Mouse (Mus musculus) intestine, embryonic 16.5 days (tissue): ENCODE measurements around the gene Mthfd1l. TPM values are rescaled to one million over a fixed set of nuclear protein-coding genes. Genes with fewer than 3 reads are reported as not detected.

Experiments
- ATAC-seq: fragments of 200-750 bp; cut with Nextera tagmentation; 2 replicates; pipeline ENCODE4 v1.8.0; 2017; ENCODE audit warnings: moderate TSS enrichment, moderate library complexity
- H3K27ac ChIP-seq: fragments of 300-500 bp; sonication (generic); 2 replicates; pipeline ENCODE4 v1.5.1; 2014; ENCODE audit warnings: mild to moderate bottlenecking, low read length
- H3K27me3 ChIP-seq: fragments of 300-500 bp; sonication (generic); replicated peaks from 2 replicates; pipeline ENCODE4 v1.6.1; 2014; ENCODE audit warnings: low read length, control low read depth, mixed read lengths; ENCODE audit not compliant: control insufficient read depth, insufficient read depth
- H3K36me3 ChIP-seq: fragments of 300-500 bp; sonication (generic); 2 replicates; pipeline ENCODE4 v1.6.1; 2014; ENCODE audit warnings: low read length, control low read depth; ENCODE audit not compliant: control insufficient read depth, insufficient read depth
- H3K4me1 ChIP-seq: fragments of 300-500 bp; sonication (generic); 2 replicates; pipeline ENCODE4 v1.6.1; 2014; ENCODE audit warnings: low read length, control low read depth, mixed read lengths; ENCODE audit not compliant: control insufficient read depth, insufficient read depth
- H3K4me2 ChIP-seq: fragments of 300-500 bp; sonication (generic); 2 replicates; pipeline ENCODE4 v1.6.1; 2014; ENCODE audit warnings: low read depth, low read length, control low read depth
- H3K4me3 ChIP-seq: fragments of 300-500 bp; sonication (generic); 2 replicates; pipeline ENCODE4 v1.5.1; 2014; ENCODE audit warnings: mild to moderate bottlenecking, low read length
- H3K9ac ChIP-seq: fragments of 300-500 bp; sonication (generic); 2 replicates; pipeline ENCODE4 v1.6.1; 2014; ENCODE audit warnings: low read depth, low read length
- H3K9me3 ChIP-seq: fragments of 300-500 bp; sonication (generic); 2 replicates; pipeline ENCODE4 v1.6.1; 2016; ENCODE audit warnings: low read length, control low read depth; ENCODE audit not compliant: control insufficient read depth
- WGBS: fragments of 180-500 bp; shearing (Covaris S2); extraction: QIAGEN DNeasy Blood & Tissue Kit; methylation state at CpG from one replicate; pipeline ENCODE4 v1.1.7; 2014; 5-methylcytosine and 5-hydroxymethylcytosine counted together
- polyA plus RNA-seq: library from polyadenylated mRNA; unstranded; fragments of >200 nt; fragmentation: Nextera tagmentation; extraction: Ambion mirVana; gene quantifications from 2 replicates; pipeline ENCODE4 v1.2.1, GENCODE M21; 2015

Gene Mthfd1l
- polyA plus RNA-seq, 1 experiment from 2014 or later, result 18.4 TPM

DNA sequence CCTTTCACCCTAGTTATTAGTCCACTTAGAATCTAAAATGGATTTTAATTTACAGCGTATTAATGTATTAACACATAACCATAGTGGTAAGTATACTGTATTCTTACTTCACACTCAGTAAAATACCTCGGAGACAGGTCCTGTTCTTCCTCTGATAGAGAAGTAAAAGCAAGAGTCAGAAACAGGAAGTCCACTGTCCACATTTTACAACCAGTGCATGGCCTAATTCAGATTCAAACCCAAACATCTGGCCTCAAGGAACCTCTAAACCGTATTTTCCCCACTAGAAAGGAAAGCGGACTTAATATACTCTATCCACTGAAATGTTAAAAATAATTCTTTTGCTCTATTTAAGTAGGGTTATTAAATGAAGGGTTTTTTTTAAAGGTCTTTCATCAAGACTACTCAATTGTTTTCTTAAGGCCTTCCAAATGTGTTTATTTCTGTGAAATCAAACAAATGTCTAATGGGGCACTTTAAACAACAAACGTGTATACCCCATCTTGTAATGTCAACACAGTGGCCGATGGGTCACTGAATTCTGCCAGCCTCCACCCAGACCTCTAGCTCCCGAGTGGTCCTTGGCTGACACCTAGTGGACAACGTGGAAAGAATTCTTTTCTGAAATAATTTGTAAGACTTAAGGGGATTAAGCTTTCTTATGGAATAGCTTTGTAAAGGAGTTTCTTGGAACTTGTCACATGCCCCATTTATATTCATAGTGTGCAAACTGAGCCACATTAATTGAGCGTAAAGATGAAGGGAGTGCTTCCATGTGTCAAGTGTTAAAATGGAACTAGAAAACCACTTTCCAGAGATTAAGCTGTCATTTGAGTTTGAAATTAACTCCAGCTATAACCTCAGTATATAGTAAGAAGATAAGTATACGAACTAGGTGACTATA lies 29.2 kb upstream of the Mthfd1l start:
- Histone ChIP-seq H3K27me3 (no peaks in the 10 kb centered on the region), H3K9me3 (no peaks in the 10 kb centered on the region), H3K36me3 (no peaks in the 10 kb centered on the region; the same call in 1 of the 2 replicates), H3K4me3 (no peak overlapping the region), H3K9ac (no peak overlapping the region), H3K4me2 (no peak overlapping the region), H3K4me1 (peaks cover 11% of the 10 kb centered on the region), H3K27ac (no peak overlapping the region)
- WGBS, result 31% methylated on average over 10 of the region's 10 CpGs
- peak; percentile 51; the same call in 1 of the 2 replicates for ATAC-seq

DNA sequence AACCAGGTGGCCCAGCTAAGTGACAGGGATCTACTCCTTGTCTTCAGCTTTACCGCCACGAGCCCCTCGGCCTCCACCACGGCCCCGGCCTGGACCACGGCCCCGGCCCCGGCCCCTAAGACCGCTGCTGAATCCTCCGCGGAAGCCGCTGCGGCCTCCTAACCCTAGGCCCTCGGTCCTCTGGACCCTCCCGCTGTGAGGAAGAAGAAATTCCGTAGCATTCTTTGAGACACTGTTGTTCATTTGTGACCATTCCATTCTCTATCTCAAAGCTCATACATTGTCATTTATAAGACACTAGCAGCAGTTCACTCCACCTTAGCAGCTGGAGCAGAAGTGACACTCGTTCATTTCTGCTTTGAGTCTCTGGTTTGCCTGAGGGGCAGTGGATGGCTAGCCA lies 26.0 kb upstream of the Mthfd1l start:
- no peak overlapping the region for H3K27ac ChIP-seq
- no peaks in the 10 kb centered on the region for H3K9me3 ChIP-seq
- no peaks in the 10 kb centered on the region; the same call in 1 of the 2 replicates for H3K36me3 ChIP-seq
- H3K9ac ChIP-seq, result no peak overlapping the region
- WGBS, result 89% methylated on average over 17 of the region's 17 CpGs
- no peak overlapping the region for H3K4me2 ChIP-seq
- no peaks in the 10 kb centered on the region for H3K27me3 ChIP-seq
- peaks cover 2% of the 10 kb centered on the region for H3K4me1 ChIP-seq
- H3K4me3 ChIP-seq, result no peak overlapping the region
- ATAC-seq, result no peak

DNA sequence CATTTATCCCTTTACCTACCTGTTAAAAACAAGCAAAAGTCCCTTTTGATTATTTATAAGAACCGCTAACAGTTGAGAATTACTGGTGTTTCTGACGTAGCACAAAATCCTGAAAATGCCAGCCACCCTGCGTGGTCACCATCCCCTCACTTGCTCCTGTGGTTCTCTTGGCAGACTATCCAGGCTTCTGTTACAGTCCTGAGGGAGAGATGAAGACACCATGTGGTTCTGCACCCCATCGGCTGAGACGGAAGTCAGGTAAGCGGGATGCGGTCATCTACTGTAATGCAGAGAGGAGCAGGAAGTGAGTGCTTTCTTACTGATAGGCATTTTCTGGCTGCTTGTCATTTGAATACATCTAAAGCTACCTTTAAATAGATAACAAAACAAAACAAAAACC lies 25.6 kb upstream of the Mthfd1l start:
- WGBS, result 93% methylated on average over 7 of the region's 7 CpGs
- ATAC-seq, result no peak
- H3K27ac ChIP-seq, result no peak overlapping the region

GRCm38 (mm10) chr10:3949306-3949705 lies 23.6 kb upstream of the Mthfd1l start:
- no peak for ATAC-seq
- H3K27ac ChIP-seq, result no peak overlapping the region
- no peaks in the 10 kb centered on the region for H3K9me3 ChIP-seq
- no peak overlapping the region for H3K4me3 ChIP-seq
- H3K4me2 ChIP-seq, result no peak overlapping the region
- no peaks in the 10 kb centered on the region for H3K27me3 ChIP-seq
- H3K9ac ChIP-seq, result no peak overlapping the region
- 84% methylated on average over 6 of the region's 6 CpGs for WGBS
- H3K4me1 ChIP-seq, result no peaks in the 10 kb centered on the region
- no peaks in the 10 kb centered on the region; the same call in 1 of the 2 replicates for H3K36me3 ChIP-seq

More for the DNA sequence above, 25.6 kb upstream of the Mthfd1l start:
- Histone ChIP-seq H3K9ac (no peak overlapping the region), H3K9me3 (no peaks in the 10 kb centered on the region), H3K27me3 (no peaks in the 10 kb centered on the region), H3K4me1 (no peaks in the 10 kb centered on the region), H3K36me3 (no peaks in the 10 kb centered on the region; the same call in 1 of the 2 replicates), H3K4me2 (no peak overlapping the region), H3K4me3 (no peak overlapping the region)

DNA sequence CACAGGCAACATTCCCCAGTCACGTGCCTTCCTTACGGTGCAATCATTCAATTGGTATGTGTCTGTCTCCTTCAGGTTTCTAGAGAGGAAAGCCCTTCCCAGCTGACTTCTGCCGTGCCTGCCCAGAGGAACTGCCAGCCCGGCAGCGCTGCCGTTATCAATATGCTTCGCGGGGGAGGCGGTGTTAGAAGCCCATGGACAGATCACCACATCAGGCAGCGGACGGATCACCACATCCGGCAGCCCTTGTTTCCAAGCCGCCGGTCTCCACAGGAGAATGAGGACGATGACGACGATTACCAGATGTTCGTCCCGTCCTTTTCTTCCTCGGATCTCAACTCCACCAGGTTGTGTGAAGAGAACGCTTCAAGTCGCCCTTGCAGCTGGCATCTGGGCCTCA lies 16.4 kb upstream of the Mthfd1l start:
- H3K4me3 ChIP-seq, result no peak overlapping the region
- no peaks in the 10 kb centered on the region; the same call in 1 of the 2 replicates for H3K36me3 ChIP-seq
- H3K27ac ChIP-seq, result no peak overlapping the region
- WGBS, result 89% methylated on average over 22 of the region's 22 CpGs
- no peaks in the 10 kb centered on the region for H3K9me3 ChIP-seq
- no peaks in the 10 kb centered on the region for H3K27me3 ChIP-seq
- no peak overlapping the region for H3K4me2 ChIP-seq
- ATAC-seq, result no peak
- H3K9ac ChIP-seq, result no peak overlapping the region
- H3K4me1 ChIP-seq, result no peaks in the 10 kb centered on the region

DNA sequence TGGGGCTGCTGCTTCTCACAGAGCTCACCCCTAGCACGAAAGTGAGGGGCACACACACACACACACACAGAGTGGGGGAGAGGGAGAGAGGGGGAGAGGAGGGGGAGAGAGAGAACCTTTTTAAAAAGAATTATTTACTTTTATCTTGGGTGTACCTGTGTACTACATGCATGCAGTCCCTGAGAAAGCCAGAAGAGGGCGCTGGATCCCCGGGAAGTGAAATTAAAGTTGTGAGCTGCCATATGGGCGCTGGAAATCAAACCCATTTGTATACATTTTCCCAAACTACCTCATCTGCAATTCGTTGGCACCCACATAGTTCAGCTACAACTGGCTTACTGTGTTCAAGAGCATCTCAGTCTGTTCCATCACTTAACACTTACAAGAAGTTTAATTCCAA lies 14.3 kb upstream of the Mthfd1l start:
- Histone ChIP-seq H3K9ac (no peak overlapping the region), H3K36me3 (no peaks in the 10 kb centered on the region; the same call in 1 of the 2 replicates), H3K4me1 (no peaks in the 10 kb centered on the region), H3K27me3 (no peaks in the 10 kb centered on the region), H3K4me3 (no peak overlapping the region), H3K27ac (no peak overlapping the region), H3K9me3 (no peaks in the 10 kb centered on the region), H3K4me2 (no peak overlapping the region)
- WGBS, result 74% methylated on average over 5 of the region's 5 CpGs
- ATAC-seq, result no peak

DNA sequence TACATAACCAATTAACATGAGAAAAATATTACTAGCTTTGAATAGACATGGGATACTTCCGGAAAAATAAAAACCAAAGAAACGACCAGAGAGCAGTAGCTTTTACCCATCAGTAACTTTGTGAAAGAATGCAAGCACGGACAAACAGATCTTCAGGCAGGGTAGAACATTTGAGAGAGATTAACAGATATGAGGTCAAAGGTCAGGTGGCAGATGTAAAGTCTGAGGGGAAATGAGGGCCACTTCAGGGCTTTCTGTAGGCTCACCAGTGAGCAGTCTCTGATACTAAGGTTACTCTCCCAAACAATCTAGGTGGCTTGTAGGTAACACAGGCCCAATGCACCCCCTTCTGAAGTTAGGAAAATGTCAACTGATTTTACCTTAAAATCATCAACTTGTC lies 3.9 kb upstream of the Mthfd1l start:
- WGBS, result 32% methylated on average over 3 of the region's 3 CpGs
- H3K9me3 ChIP-seq, result no peaks in the 10 kb centered on the region
- no peak for ATAC-seq

GRCm38 (mm10) chr10:3972237-3972636 lies 681 bp upstream of the Mthfd1l start:
- Histone ChIP-seq H3K9ac (0 out of 2 replicates have a peak overlapping the region, but pooled peaks have one; percentile 86), H3K27ac (peak overlapping the region; percentile 98; the same call in 1 of the 2 replicates), H3K27me3 (no peaks in the 10 kb centered on the region), H3K9me3 (no peaks in the 10 kb centered on the region), H3K36me3 (no peaks in the 10 kb centered on the region), H3K4me1 (peaks cover 32% of the 10 kb centered on the region), H3K4me3 (peak overlapping the region; percentile 88), H3K4me2 (peak overlapping the region; percentile 85; the same call in 1 of the 2 replicates)
- ATAC-seq, result no peak
- 84% methylated on average over 9 of the region's 9 CpGs for WGBS

More for the DNA sequence above, 3.9 kb upstream of the Mthfd1l start:
- H3K27me3 ChIP-seq, result no peaks in the 10 kb centered on the region
- H3K27ac ChIP-seq, result no peak overlapping the region
- H3K36me3 ChIP-seq, result 0 out of 2 replicates have a peak, but pooled peaks cover 2% of the 10 kb centered on the region
- no peak overlapping the region for H3K9ac ChIP-seq
- H3K4me3 ChIP-seq, result no peak overlapping the region
- H3K4me2 ChIP-seq, result no peak overlapping the region
- 0 out of 2 replicates have a peak, but pooled peaks cover 8% of the 10 kb centered on the region for H3K4me1 ChIP-seq

GRCm38 (mm10) chr10:3973589-3974070 lies 712 bp downstream of the Mthfd1l start:
- peaks cover 38% of the 10 kb centered on the region for H3K4me1 ChIP-seq
- peak; percentile 86 for ATAC-seq
- no peaks in the 10 kb centered on the region for H3K36me3 ChIP-seq
- H3K27me3 ChIP-seq, result no peaks in the 10 kb centered on the region
- H3K4me2 ChIP-seq, result peak overlapping the region; percentile 85
- H3K4me3 ChIP-seq, result peak overlapping the region; percentile 88
- H3K27ac ChIP-seq, result peak overlapping the region; percentile 98
- under 1% methylated on average over 38 of the region's 39 CpGs for WGBS
- H3K9me3 ChIP-seq, result no peaks in the 10 kb centered on the region
- H3K9ac ChIP-seq, result peak overlapping the region; percentile 86
